Mouse (Mus musculus): ENCODE measurements around the gene Prss22.

- TF ChIP-seq CTCF (IDR thresholded peaks at IDR 0.05; ENCODE audit: control insufficient read depth, insufficient read depth, insufficient read length) (no peak), MYOG (IDR thresholded peaks at IDR 0.05; ENCODE audit: control insufficient read depth, extremely low read depth, insufficient read length) (no peak), USF1 (IDR thresholded peaks at IDR 0.05; ENCODE audit: low read depth) (no peak), MAX (IDR thresholded peaks at IDR 0.05) (no peak), CEBPB (IDR thresholded peaks at IDR 0.05; ENCODE audit: low read depth) (no peak), MYOD1 (IDR thresholded peaks at IDR 0.05; ENCODE audit: control insufficient read depth, insufficient read length, low read depth) (no peak), FOSL1 (IDR thresholded peaks at IDR 0.05; ENCODE audit: insufficient read depth, low read length, poor library complexity, severe bottlenecking) (no peak)
Observed at GRCm38 (mm10) chr17:23949068-23949467, 48.8 kb downstream of the Prss22 start.
